Mouse (Mus musculus): Measurements from ENCODE around the gene Alpk1.

Gene Alpk1

GRCm38 (mm10) chr3:127780021-127780644 is at the start of gene Alpk1:
Gene Alpk1 (minus strand): TSS chr3:127780527.
- peak; percentile 21 to 38 for DNase-seq

DNA sequence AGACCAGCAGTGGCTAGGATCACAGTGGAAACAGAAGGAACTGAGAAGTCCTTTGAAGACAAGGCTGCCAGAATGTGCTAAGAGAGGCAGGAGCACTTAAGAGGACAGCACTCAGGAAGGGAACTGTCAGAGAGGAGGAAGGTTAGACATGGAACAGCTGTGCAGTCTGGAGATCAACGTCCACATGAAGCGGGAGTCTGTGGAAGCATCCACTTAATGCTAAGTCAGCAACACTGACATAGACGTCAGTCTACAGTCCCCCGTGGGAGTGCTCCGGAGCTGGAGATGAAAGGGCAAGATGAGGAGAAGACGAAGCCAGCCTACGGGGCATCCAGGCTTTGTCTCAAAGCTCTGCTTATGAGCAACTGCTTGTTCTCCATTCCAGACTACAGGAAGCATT is 46.8 kb upstream of the Alpk1 start:
- DNase-seq = no peak

DNA sequence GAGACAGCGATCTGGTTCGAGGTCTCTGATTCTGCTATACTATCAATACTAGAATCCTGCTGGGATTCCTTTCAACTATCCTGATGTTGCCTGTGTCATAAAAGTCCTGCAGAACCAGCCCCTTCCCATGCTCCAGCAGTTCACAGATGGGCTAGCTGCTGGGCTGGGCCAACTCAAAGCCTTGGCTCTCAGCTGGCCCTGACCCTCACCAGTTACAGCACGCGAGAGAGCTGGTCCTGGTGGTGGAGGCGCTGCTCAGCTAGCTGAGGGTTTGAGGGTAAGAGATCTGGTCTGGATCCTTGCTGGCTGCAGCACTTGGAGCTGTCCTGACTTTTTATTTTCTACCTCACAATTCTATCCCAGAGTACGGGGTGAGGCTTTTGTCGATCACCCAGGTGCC is 46.2 kb upstream of the Alpk1 start:
- DNase-seq = no peak

DNA sequence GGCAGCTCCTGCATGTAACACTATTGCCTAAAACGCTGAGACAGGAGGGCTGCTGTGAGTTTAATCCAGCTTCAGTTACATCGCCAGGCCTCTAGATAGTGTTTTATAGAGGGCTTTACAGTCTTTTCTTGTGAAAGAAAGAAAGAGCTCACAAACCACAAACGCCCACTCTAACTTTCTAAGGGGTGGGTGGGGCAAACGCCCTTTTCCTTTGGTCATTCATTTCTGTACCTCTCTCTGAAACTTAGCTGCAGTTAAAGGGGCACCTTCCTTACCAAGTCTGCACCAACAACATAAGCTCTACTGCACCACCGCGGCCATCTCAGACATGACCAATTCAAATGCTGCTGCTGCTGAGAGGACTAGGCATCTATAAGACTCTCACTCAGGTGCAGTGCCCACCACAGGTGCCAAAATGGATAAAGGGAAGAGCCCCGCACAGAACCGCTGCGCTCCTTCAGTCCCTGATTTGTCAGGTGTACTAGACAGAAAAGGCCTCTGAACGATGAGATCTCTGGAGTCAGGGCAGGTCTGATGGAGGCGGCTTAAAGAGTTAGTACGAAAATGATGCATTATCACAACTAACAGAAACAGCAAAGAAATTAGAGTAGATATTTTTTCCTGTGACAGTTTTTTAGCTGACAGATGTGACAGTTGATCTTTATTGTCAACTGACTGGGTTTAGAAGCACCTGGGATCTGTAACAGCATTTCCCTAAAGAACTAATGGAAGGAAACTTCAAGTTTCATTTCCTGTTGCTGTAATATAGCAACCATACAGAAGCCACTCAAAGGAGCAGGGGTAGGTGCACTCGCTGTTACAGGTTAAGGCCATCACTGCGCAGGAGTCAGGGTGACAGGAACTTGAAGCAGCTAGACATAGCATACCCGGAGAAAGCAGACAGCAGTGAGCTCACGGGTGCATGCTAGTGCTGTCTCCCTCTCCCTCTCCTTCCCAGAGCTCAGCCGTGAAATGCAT is 43.8 kb upstream of the Alpk1 start:
- DNase-seq = no peak

DNA sequence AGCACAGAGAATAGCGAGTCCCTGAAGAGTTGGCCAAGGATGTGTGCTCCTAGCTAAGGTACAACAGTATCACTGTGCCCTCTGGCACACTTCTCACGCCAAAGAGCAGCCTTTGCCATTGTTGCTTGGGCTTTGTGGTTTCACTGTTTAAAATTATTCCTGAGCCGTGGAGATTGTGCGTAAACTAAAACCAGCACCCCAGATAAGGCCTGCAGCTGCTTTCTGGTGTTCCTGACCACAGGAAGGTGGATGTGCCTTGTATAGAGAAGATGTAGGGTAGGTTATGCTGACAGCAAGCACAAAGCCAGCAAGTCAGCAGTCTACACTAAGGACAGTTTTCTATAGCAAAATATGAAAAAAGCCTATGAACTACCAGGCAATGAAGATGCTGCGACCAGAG is 40.9 kb upstream of the Alpk1 start:
- no peak for DNase-seq

GRCm38 (mm10) chr3:127820400-127820799 is 40.1 kb upstream of the Alpk1 start:
- DNase-seq = no peak

DNA sequence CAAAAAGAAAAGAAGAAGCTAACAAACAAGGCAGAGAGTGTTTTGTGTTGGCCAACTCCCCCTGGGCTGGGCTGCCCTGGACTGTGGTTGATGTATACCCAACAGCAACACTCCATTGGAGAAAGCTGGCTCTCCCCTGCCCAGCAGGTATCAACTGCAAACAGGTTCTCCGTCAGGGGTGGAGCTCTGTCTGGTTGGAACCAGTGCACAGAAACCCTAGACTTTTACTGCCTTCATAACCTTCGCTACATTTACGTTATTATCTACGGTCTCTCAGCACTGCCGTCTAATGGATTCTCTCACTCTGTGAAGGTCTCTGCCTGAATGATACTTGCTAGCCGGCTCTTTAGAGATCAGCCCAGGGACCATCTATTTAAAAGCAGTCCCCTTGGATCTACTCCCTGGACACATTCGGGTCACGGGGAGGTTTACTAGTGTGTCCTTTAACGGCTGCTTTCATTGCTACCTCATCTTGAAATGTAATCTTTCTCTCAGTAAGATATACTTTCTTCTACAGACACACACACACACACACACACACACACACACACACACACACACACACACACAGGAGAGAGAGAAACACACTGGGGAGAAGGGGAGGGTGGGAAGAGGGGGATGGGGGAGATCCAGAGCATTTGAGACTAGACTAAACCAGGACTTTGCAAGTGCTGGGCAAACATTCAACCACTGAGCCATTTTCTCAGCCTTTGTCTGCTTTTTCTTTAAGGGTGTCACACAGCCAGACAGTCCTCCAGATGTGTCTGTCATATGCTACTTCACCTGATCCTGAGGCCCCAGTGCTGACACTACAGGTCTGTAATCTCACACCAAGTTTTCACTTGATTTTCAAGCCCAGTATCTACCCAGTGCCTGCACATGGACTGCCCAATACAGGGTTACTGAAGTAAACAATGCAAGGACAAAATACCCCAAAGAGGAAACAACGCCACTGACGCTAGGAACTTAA is 38.7 kb upstream of the Alpk1 start:
- no peak for DNase-seq

DNA sequence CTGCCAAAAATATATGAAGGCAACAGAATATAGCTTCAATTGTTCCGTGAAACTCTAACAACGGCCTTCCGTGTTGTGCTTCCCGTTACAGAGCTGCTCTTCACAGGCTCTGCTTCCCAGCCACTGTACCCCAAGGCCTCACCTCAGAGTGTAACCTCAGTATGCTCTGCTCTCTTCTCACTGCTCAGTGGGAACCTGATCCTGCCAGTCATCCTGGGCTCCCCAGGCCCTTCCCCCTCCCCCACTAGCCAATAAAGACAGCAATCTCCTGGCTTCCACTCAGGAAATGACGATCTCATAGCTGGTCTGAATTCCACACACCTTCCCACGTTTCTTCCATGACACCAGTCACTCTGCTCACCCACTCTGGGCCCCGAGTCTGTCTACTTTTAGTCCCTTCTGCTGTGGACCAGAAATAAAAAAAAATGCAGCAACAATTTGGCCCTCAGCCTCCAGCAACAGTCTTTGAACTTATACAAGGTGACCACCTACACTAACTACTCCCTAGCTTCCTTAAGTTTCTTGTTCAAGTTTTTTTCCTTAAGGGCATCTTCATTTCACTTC is 36.9 kb upstream of the Alpk1 start:
- no peak for DNase-seq

- no peak for DNase-seq
Measured at GRCm38 (mm10) chr3:127809103-127809502, 28.8 kb upstream of the Alpk1 start.

DNA sequence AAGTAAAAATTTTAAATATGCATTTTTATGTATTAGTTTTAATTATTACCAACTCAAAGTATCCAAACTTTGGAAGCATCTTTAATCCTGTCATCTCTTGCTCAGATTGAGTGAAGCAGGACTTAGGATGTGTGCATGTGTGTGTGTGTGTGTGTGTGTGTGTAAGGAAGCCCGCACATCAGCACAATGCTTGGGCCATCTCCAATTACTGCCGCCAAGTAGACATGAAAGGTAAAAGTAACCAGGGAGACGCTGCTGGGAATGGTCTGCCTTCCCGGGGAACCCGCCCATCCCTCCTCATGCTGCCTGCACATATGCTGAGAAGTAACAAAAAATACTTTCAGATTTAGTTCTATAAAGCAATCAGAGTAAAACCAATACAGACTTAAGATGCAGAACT is 27.5 kb upstream of the Alpk1 start:
- DNase-seq = no peak

DNA sequence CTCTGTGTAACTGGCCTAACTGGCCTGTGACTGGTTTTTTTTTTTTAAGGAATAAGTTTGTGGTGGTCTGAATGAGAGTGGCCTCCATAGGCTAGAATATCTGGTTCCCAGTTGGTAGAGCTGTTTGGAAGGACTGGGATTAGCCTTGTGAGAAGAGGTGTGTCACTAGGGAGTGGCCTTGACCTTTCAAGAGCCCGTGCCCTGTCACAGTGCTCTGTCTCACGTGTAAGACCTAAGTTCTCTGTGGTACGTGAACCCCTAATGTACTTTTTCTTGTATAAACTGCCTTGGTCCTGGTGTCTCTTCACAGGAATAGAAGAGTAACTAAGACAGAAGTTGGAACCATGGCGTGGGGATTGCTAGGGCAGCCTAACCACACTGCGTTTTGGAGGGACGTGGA is 25.7 kb upstream of the Alpk1 start:
- no peak for DNase-seq

DNA sequence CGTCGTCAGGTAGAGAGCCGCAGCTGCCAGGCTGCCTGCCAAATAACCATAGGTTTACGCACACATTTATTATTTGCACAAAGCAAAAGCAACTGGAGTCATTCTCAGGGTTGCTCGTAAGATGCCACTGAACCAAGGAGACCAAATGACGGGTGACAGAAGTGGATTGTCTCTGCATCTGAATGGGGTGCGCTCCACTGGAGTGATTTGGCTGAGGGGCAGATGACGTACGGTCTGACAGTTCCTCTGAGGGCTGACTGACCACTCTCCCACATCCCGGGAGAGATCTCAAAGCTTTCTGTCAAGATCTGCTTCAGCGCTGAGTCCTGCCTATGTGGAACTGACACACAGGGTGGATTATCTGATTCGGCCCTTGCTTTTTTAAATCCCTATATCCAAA is 24.7 kb upstream of the Alpk1 start:
- DNase-seq = no peak

DNA sequence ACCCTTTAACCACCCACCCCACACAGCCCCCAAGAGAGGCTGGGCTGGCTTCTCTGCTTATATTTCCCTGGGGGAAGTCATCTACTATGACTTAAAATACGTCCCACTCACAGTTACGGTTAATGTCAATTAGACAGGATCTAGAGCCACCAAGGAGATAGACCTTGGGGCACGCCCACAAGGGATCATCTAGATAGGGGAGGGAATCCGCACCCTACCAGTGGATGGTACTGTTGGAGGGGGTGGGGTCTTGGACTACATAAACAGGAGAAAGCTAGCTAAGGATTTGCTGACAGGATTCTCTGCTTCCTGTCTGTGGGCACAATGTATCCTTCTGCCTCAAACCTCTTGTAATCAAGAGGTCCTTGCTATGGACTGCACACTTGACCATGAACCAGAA is 24.1 kb upstream of the Alpk1 start:
- DNase-seq = no peak

GRCm38 (mm10) chr3:127802814-127803213 is 22.5 kb upstream of the Alpk1 start:
- no peak for DNase-seq

DNA sequence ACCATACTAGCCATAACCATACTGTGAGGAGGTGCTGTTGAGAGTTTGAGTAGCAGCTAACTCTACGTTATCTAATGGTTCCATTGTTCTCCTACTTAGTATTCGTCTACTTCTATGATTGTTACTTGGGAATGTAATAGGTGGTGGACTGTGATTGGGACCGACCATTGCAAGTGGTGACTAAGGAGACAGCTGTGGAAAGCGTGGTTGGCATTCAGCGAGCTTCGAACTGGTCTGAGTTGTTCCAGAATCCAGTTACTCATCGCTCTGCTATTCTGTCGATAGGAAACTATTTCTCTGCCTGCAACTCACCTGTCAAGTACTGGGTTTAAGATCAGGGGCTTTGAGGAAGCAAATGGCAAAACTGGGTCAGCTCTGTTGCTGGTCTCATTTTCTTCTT is 20.8 kb upstream of the Alpk1 start:
- DNase-seq = no peak

GRCm38 (mm10) chr3:127796271-127796670 is 15.9 kb upstream of the Alpk1 start:
- DNase-seq = no peak

- peak in 1 of 2 experiments; percentile 19 for DNase-seq
Measured at GRCm38 (mm10) chr3:127795762-127796161, 15.4 kb upstream of the Alpk1 start.

DNA sequence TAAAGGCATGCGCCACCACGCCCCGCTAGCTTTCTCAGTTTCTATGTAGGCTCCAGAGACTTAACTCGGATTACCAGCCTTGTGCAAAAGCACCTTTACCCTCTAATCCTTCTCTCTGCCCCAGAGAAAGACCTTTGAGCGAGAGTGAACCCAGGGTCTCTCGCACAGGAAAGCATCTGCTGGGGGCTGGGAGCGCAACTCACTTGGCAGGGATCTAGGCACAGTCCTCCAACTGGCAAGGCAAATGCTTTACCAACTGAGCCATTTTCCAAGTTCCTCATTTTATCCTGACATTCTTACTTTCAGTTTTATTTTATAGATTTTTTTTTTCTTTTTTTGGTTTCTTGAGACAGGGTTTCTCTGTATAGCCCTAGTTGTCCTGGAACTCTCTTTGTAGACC is 12.7 kb upstream of the Alpk1 start:
- no peak for DNase-seq

GRCm38 (mm10) chr3:127791595-127792561 is 11.6 kb upstream of the Alpk1 start:
- DNase-seq = no peak

DNA sequence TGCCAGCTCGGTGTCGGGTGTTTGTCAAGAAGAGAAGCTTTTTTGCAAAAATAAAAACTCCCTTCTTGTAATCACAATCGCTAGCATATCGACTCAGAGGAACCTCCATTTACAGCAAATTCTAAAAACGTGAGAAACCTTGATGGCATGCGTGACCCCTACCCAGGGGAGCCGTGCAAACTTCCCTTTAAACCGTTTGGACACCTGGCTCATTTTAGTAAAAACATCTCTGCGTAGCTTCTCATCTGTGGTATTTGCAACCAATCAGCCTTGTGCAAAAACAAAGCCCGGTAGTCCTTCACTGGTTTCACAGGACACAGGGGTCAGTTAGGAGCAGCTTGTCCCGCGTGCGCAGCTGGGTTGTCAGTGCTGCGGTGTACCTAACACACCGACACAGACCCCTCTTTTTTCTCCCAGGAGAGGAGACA is 10.7 kb upstream of the Alpk1 start:
- peak in 1 of 2 experiments; percentile 7 for DNase-seq

All from cerebellum, postnatal 14 days (tissue).